Mouse (Mus musculus): ENCODE measurements at regions not wholly inside any gene's neighbourhood (a gene's known extent, or its start where the extent isn't known, plus 50 kb on each side); places are given as distances from the start of the nearest gene placed in this dataset.

- DNase-seq (ENCODE audit: extremely low spot score in 1 of 2, low spot score in 2 of 2) = no peak
- intact Hi-C loops (cut with DNase I) = no loop called here
These were observed 250.3 kb downstream of the Hs3st3b1 start for GRCm38 (mm10) chr11:63671816-63672215.

- intact Hi-C loops (cut with DNase I) = no loop called here
These were observed 244.2 kb downstream of the Hs3st3b1 start for GRCm38 (mm10) chr11:63677921-63678320.

GRCm38 (mm10) chr11:63678382-63678905 is 243.6 kb downstream of the Hs3st3b1 start:
- DNase-seq (ENCODE audit: extremely low spot score in 1 of 2, low spot score in 2 of 2) = no peak
- intact Hi-C loops (cut with DNase I) = no loop called here

More at GRCm38 (mm10) chr11:63677921-63678320, 244.2 kb downstream of the Hs3st3b1 start:
- DNase-seq (ENCODE audit: extremely low spot score in 1 of 2, low spot score in 2 of 2) = no peak

GRCm38 (mm10) chr11:63679491-63679890 is 242.6 kb downstream of the Hs3st3b1 start:
- no peak for DNase-seq (ENCODE audit: extremely low spot score in 1 of 2, low spot score in 2 of 2)
- intact Hi-C loops (cut with DNase I) = no loop called here

- intact Hi-C loops (cut with DNase I) = no loop called here
- DNase-seq (ENCODE audit: extremely low spot score in 1 of 2, low spot score in 2 of 2) = no peak
These were observed 237.7 kb downstream of the Hs3st3b1 start for GRCm38 (mm10) chr11:63684228-63684980.

GRCm38 (mm10) chr11:63691041-63691440 is 231.0 kb downstream of the Hs3st3b1 start:
- intact Hi-C loops (cut with DNase I) = no loop called here
- DNase-seq (ENCODE audit: extremely low spot score in 1 of 2, low spot score in 2 of 2) = peak in 1 of 2 experiments; percentile 28

- intact Hi-C loops (cut with DNase I) = no loop called here
These were observed 217.0 kb downstream of the Hs3st3b1 start for GRCm38 (mm10) chr11:63704995-63705580.

GRCm38 (mm10) chr11:63706057-63706456 is 216.0 kb downstream of the Hs3st3b1 start:
- intact Hi-C loops (cut with DNase I) = no loop called here
- DNase-seq (ENCODE audit: extremely low spot score in 1 of 2, low spot score in 2 of 2) = no peak

More at GRCm38 (mm10) chr11:63704995-63705580, 217.0 kb downstream of the Hs3st3b1 start:
- no peak for DNase-seq (ENCODE audit: extremely low spot score in 1 of 2, low spot score in 2 of 2)

GRCm38 (mm10) chr11:63707093-63707492 is 215.0 kb downstream of the Hs3st3b1 start:
- intact Hi-C loops (cut with DNase I) = no loop called here

GRCm38 (mm10) chr11:63708412-63708811 is 213.7 kb downstream of the Hs3st3b1 start:
- intact Hi-C loops (cut with DNase I) = no loop called here
- DNase-seq (ENCODE audit: extremely low spot score in 1 of 2, low spot score in 2 of 2) = peak; percentile 57 to 72

More at GRCm38 (mm10) chr11:63707093-63707492, 215.0 kb downstream of the Hs3st3b1 start:
- DNase-seq (ENCODE audit: extremely low spot score in 1 of 2, low spot score in 2 of 2) = no peak

GRCm38 (mm10) chr11:63712053-63712864 is 209.8 kb downstream of the Hs3st3b1 start:
- DNase-seq (ENCODE audit: extremely low spot score in 1 of 2, low spot score in 2 of 2) = no peak
- intact Hi-C loops (cut with DNase I) = no loop called here

- no peak for DNase-seq (ENCODE audit: extremely low spot score in 1 of 2, low spot score in 2 of 2)
- intact Hi-C loops (cut with DNase I) = no loop called here
These were observed 199.8 kb downstream of the Hs3st3b1 start for GRCm38 (mm10) chr11:63722261-63722660.

GRCm38 (mm10) chr11:63730880-63731279 is 191.2 kb downstream of the Hs3st3b1 start:
- intact Hi-C loops (cut with DNase I) = no loop called here
- no peak for DNase-seq (ENCODE audit: extremely low spot score in 1 of 2, low spot score in 2 of 2)

GRCm38 (mm10) chr11:63753260-63753659 is 168.8 kb downstream of the Hs3st3b1 start:
- no peak for DNase-seq (ENCODE audit: extremely low spot score in 1 of 2, low spot score in 2 of 2)
- intact Hi-C loops (cut with DNase I) = no loop called here

GRCm38 (mm10) chr11:63754826-63755225 is 167.3 kb downstream of the Hs3st3b1 start:
- intact Hi-C loops (cut with DNase I) = no loop called here
- DNase-seq (ENCODE audit: extremely low spot score in 1 of 2, low spot score in 2 of 2) = no peak

GRCm38 (mm10) chr11:63758313-63758712 is 163.8 kb downstream of the Hs3st3b1 start:
- DNase-seq (ENCODE audit: extremely low spot score in 1 of 2, low spot score in 2 of 2) = no peak
- intact Hi-C loops (cut with DNase I) = no loop called here

- DNase-seq (ENCODE audit: extremely low spot score in 1 of 2, low spot score in 2 of 2) = no peak
- intact Hi-C loops (cut with DNase I) = no loop called here
These were observed 160.5 kb downstream of the Hs3st3b1 start for GRCm38 (mm10) chr11:63761561-63761960.

GRCm38 (mm10) chr11:63767631-63768250 is 154.3 kb downstream of the Hs3st3b1 start:
- intact Hi-C loops (cut with DNase I) = no loop called here
- no peak for DNase-seq (ENCODE audit: extremely low spot score in 1 of 2, low spot score in 2 of 2)

GRCm38 (mm10) chr11:63769738-63770137 is 152.4 kb downstream of the Hs3st3b1 start:
- intact Hi-C loops (cut with DNase I) = no loop called here
- DNase-seq (ENCODE audit: extremely low spot score in 1 of 2, low spot score in 2 of 2) = no peak
